Mouse (Mus musculus): ENCODE data around the gene Exoc3l2.

The Exoc3l2 gene

GRCm38 (mm10) chr7:19523757-19524419 lies 60.8 kb downstream of the Exoc3l2 start:
- no peak for DNase-seq (ENCODE audit: low read depth)

GRCm38 (mm10) chr7:19524420-19525104 lies 61.4 kb downstream of the Exoc3l2 start:
- no peak for DNase-seq (ENCODE audit: low read depth)

- DNase-seq (ENCODE audit: low read depth), result no peak
Measured at GRCm38 (mm10) chr7:19525105-19525481, 62.0 kb downstream of the Exoc3l2 start.

DNA sequence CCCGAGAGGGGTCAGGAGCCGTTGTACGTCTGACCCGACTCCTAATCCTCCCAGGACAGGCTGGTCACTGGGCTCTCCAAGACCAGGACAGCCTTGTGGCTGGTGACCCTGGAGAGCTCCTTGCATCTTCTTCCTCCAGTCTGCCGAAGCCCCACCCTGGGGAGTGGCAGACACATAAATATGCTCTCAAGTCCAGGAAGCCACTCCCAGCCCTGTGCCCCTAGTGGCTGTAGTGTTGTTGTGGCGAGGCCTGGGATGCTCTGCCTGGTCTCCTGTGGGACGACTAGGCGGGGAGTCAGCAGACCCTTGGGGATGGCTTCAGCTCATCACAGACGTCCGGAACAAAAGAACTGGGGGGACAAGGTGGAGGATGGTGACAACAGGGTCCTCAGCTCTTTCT lies 67.9 kb downstream of the Exoc3l2 start:
- DNase-seq (ENCODE audit: low read depth), result peak; percentile 21

DNA sequence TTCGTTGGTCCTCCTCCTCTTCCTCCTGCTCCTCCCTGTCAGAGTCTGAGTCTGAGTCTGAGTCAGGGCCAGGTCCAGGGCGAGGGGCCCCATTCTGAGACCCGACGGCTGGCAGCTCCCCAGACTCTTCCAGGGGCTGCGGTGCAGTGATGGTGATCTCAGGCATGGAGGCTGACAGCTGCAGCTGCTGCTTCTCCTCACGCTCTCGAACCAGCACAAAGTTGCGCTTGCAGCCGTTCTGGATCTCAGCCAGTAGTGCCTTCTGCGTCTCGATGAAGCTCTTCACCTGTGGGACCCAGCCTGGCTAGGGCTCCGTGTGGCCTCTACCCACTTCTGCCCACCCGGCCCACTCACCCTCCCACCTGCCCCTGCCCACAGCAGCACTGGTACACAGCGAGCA lies 69.1 kb downstream of the Exoc3l2 start:
- DNase-seq (ENCODE audit: low read depth), result no peak

DNA sequence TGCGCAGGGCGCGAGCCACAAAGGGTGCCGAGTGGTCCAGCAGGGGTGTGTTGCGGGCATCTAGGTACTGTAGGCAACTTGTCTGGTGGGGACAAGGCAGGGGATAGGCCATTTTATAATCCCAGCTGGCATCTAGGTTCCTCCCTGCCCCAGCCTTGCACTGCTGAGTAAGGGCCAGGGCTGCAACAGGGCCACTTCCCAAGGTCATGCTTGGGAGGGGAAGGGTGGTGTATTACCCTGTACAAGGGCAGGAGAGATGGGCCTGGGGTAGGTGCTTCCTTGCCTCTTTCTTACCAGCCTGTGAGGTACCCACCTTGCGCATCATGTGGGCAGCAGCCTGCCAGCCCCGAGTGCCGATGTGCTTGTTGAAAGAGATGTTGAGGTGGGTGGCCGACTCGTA lies 71.5 kb downstream of the Exoc3l2 start:
- DNase-seq (ENCODE audit: low read depth), result no peak

DNA sequence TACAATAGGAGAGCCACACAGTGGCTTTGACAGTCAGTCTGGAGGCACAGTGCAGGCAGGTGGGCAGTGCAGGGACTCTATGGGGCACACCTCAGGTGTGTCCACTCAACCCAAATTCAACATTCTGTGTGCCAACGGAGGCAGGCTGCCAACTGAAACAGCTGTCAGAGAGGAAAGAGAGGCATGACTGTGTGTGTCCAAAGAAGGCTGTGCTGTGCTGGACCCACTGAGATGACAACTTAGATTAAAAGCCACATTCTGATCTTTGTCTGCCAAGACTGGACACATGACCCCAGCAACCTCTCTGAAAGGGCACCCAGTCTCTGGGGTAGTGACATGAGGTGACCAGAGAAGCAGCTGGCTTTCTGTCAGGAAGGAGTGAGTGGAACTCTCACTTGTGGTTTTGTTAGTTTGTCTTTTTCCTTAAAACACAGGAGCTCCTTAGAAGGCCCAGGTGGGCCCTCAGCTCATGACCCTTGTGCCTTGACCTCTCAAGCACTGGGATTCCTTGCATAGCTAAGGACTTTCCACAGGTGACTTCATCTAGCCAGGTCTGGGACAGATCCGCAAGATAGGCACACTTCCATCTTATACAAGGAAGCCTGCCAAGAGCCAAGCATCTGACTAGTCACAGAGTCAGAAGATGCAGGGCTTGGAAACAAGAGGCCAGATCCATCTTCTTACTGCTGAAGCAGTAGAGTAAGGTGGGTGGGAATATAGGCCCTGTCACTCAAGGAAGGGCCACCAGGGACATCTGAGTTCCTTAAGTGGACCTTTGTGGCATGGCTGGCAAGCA lies 77.8 kb downstream of the Exoc3l2 start:
- DNase-seq (ENCODE audit: low read depth), result no peak

DNA sequence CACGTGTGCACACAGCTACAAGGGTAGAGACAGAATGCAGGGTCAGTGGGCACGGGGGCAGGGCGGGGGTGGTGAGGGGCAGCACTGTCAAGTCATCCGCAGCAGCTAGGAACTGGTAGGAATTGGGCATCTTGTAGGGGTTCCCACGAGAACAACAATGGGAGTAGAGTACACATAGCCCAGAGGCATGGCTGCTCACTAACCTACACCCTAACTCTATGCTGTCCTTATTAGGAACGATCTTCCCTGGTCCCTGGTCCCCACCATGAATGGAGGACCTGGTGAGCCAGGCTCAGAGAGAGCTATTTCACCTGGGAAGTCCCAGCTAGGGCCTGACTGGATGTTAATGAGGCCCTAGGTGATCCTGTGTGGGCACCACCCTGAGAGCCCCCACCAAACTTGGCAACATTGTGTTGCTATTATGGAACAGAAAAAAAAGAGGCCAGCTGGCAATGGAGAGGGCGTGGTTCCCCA lies 78.6 kb downstream of the Exoc3l2 start:
- DNase-seq (ENCODE audit: low read depth), result no peak

DNA sequence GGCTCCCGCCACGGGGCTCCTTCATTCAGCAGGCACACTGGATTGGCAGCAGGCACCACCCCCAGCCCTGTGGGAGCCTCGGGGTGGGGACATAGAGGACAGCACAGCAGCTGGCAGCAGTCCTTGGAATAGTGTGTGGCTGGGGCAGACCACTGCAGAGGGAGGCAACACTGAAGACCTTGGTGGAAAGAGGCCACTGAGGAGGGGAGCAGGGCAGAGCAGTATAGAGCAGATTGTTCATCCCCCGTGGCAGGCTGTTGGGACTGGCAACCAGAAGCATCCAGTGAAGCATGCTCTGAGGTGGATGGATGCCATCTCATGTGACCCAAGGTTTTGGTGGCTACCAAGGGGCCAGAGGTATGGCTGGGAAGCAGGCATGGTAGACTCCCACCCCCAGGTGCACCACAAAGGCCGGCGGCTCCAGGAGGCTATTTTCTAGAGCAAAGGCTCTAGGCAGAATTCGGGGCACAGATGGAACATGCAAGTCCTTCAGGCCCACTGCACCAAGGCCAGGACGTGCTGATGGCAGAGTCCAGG lies 79.1 kb downstream of the Exoc3l2 start:
- DNase-seq (ENCODE audit: low read depth), result no peak

DNA sequence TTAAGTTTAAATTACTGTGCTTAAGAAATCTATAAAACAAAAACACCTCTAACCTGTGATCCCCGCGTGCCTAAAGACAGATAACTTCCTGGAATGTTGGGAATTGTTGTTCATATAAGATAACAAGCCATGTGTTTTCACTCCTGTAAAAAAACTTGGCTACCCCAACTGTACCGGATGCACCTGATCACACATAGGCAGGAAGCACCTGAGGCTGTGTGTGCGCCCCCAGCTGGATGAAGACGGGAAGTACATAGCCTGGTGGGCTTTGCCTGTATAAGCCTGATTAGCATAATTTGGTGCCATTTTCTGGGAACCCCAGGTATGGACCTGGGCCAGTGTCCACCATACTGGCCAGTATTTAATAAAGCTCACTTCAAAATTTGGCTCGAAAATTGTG lies 80.5 kb downstream of the Exoc3l2 start:
- DNase-seq (ENCODE audit: low read depth), result no peak

DNA sequence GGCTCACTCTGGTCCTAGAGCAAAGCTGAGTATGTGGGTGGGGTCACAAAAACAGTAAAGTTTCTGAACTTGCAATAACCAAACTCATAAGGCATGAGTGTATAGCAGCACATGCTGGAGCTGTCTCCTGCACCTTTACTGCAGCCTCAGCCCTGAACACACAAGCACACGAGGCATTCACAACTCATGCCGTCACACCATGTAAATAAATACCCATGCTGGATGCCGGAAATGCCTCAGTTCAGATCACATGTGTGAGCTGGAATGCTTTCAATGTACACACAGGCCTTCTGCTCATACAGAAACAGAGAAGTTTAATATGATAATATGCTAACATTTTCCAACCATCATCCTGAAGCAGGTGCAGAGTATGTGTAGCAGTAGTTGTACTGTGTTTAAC lies 82.9 kb downstream of the Exoc3l2 start:
- no peak for DNase-seq (ENCODE audit: low read depth)
